Mouse (Mus musculus) C2C12 (cell line): ENCODE data around the gene Wls. TPM values are rescaled to one million over a fixed set of nuclear protein-coding genes. Genes with fewer than 3 reads are reported as not detected.

Experiments used
- H3K27me3 ChIP-seq: one replicate; pipeline ENCODE4 v1.6.1; 2011; ENCODE audit not compliant: control insufficient read depth, insufficient read depth, insufficient read length
- H3K36me3 ChIP-seq: one replicate; pipeline ENCODE4 v1.6.1; 2011; ENCODE audit not compliant: control insufficient read depth, insufficient read depth
- H3K4me3 ChIP-seq: one replicate; pipeline ENCODE4 v1.5.1; 2011; ENCODE audit warnings: mild to moderate bottlenecking, control low read depth; ENCODE audit not compliant: poor library complexity, insufficient read depth, severe bottlenecking
- H3K79me2 ChIP-seq: one replicate; pipeline ENCODE4 v1.6.1; 2011; ENCODE audit not compliant: control insufficient read depth, insufficient read depth
- H3K79me3 ChIP-seq: one replicate; pipeline ENCODE4 v1.6.1; 2011; ENCODE audit warnings: low read depth, control low read depth
- H3ac ChIP-seq: one replicate; pipeline ENCODE3; 2011; ENCODE audit warnings: low read depth; ENCODE audit not compliant: control insufficient read depth, insufficient read length
- CEBPB ChIP-seq: IDR thresholded peaks from one replicate; pipeline ENCODE4 v1.6.1; 2011; ENCODE audit warnings: low read depth, mild to moderate bottlenecking, control low read depth, moderate library complexity
- CTCF ChIP-seq: IDR thresholded peaks from one replicate; pipeline ENCODE4 v1.5.1; 2011; ENCODE audit not compliant: control insufficient read depth, insufficient read depth, insufficient read length
- FOSL1 ChIP-seq: IDR thresholded peaks from one replicate; pipeline ENCODE4 v1.8.0; 2011; ENCODE audit warnings: mild to moderate bottlenecking, low read length; ENCODE audit not compliant: poor library complexity, insufficient read depth, severe bottlenecking
- MAX ChIP-seq: IDR thresholded peaks from one replicate; pipeline ENCODE4 v1.6.1; 2011; ENCODE audit warnings: mild to moderate bottlenecking, control low read depth
- MYOD1 ChIP-seq: IDR thresholded peaks from one replicate; pipeline ENCODE4 v1.6.1; 2011; ENCODE audit warnings: low read depth; ENCODE audit not compliant: control insufficient read depth, insufficient read length
- MYOG ChIP-seq: IDR thresholded peaks from one replicate; pipeline ENCODE4 v1.6.1; 2011; ENCODE audit not compliant: control insufficient read depth, insufficient read length; ENCODE audit errors: extremely low read depth
- USF1 ChIP-seq: IDR thresholded peaks from one replicate; pipeline ENCODE4 v1.6.1; 2011; ENCODE audit warnings: low read depth, mild to moderate bottlenecking, control low read depth, moderate library complexity
- polyA plus RNA-seq: library from polyadenylated mRNA; unstranded; fragments of >200 nt; fragmentation: generic; extraction: Trizol; gene quantifications from one replicate; pipeline ENCODE4 v1.2.1, GENCODE M21; 2012; ENCODE audit warnings: missing spikeins

The Wls gene
- polyA plus RNA-seq, 1 experiment: 135 TPM

- Histone ChIP-seq H3K36me3 (peaks cover 6% of the 10 kb centered on the region), H3ac (peak overlapping the region; percentile 92), H3K4me3 (peak overlapping the region; percentile 72), H3K27me3 (no peaks in the 10 kb centered on the region), H3K79me3 (peaks cover 67% of the 10 kb centered on the region), H3K79me2 (peaks cover 70% of the 10 kb centered on the region)
- no peak for TF ChIP-seq CEBPB
- TF ChIP-seq FOSL1: no peak
- TF ChIP-seq MAX: no peak
- no peak for TF ChIP-seq MYOG
- no peak for TF ChIP-seq USF1
- no peak for TF ChIP-seq CTCF
- TF ChIP-seq MYOD1: no peak
Measured at GRCm38 (mm10) chr3:159841458-159841857, 2.0 kb downstream of the Wls start.

GRCm38 (mm10) chr3:159843135-159843534, 3.7 kb downstream of the Wls start:
- TF ChIP-seq MAX (no peak), USF1 (peak; percentile 65)
- H3K4me3 ChIP-seq: no peak overlapping the region
- H3K36me3 ChIP-seq: peaks cover 17% of the 10 kb centered on the region
- no peak overlapping the region for H3ac ChIP-seq
- H3K79me2 ChIP-seq: peaks cover 87% of the 10 kb centered on the region
- H3K79me3 ChIP-seq: peaks cover 83% of the 10 kb centered on the region
- H3K27me3 ChIP-seq: no peaks in the 10 kb centered on the region

DNA sequence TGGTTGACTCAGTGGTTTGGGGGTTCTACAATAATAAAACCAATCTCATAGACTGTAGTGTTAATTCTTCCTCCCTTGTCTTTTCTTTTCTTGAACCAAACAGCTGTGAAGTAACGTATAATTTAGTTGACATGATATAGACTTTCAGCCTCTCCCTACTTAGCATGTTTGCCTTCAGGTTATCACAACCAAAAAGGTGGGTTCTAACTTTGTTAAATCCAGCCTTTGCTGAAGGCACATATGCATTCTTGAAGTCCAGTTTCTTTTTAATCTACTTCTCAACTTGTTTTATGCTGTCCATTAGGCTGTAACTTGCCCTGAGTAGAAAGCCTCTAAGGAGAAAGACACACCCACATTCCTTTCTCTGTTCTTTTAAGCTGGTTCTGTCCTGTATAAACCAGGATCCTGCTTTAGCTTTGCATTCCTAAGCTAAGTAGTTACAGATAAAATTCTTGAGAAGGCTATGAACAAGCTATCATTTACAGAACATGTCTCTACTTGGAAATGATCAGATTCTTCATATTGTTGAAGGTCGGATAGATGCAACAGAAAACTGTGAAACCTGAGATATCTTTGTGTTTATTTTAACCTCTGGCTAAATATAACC, 8.0 kb downstream of the Wls start:
- no peak overlapping the region for H3K4me3 ChIP-seq
- TF ChIP-seq MAX (no peak), MYOD1 (no peak), MYOG (no peak), CEBPB (no peak), USF1 (no peak), FOSL1 (no peak), CTCF (no peak)
- peaks cover 93% of the 10 kb centered on the region for H3K79me3 ChIP-seq
- peaks cover 37% of the 10 kb centered on the region for H3K36me3 ChIP-seq
- H3ac ChIP-seq: no peak overlapping the region
- peaks cover 100% of the 10 kb centered on the region for H3K79me2 ChIP-seq
- H3K27me3 ChIP-seq: no peaks in the 10 kb centered on the region

- peaks cover 91% of the 10 kb centered on the region for H3K79me3 ChIP-seq
- H3ac ChIP-seq: no peak overlapping the region
- peaks cover 100% of the 10 kb centered on the region for H3K79me2 ChIP-seq
- H3K4me3 ChIP-seq: no peak overlapping the region
- H3K36me3 ChIP-seq: peaks cover 42% of the 10 kb centered on the region
- no peaks in the 10 kb centered on the region for H3K27me3 ChIP-seq
- TF ChIP-seq MAX (no peak), CTCF (no peak), FOSL1 (no peak), MYOG (no peak), MYOD1 (no peak), USF1 (no peak), CEBPB (no peak)
Measured at GRCm38 (mm10) chr3:159848156-159848555, 8.7 kb downstream of the Wls start.

DNA sequence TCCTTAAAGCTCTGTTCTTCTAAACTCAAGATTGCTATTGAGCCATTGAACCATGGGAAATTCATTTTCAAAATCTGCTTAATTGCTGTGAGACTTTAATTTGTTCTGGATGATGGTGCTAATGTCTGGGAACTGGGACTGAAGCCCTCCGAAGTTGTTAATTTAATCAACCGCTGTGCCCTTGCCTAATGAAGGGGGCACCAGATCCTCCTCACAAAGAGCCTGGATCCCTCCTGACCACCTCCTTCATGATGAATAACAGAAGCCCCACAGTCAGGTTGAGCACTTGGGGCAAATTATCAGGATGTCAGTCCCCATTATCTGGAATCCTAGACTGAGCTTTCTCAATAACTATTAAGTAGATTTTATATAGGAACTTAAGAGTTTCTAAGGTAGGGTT, 12.0 kb downstream of the Wls start:
- no peaks in the 10 kb centered on the region for H3K27me3 ChIP-seq
- no peak for TF ChIP-seq CEBPB
- no peak for TF ChIP-seq MAX
- no peak for TF ChIP-seq USF1
- TF ChIP-seq CTCF: no peak
- no peak for TF ChIP-seq MYOD1
- no peak for TF ChIP-seq FOSL1
- TF ChIP-seq MYOG: no peak
- H3ac ChIP-seq: no peak overlapping the region
- H3K36me3 ChIP-seq: peaks cover 43% of the 10 kb centered on the region
- no peak overlapping the region for H3K4me3 ChIP-seq
- H3K79me2 ChIP-seq: peaks cover 100% of the 10 kb centered on the region
- peaks cover 91% of the 10 kb centered on the region for H3K79me3 ChIP-seq

DNA sequence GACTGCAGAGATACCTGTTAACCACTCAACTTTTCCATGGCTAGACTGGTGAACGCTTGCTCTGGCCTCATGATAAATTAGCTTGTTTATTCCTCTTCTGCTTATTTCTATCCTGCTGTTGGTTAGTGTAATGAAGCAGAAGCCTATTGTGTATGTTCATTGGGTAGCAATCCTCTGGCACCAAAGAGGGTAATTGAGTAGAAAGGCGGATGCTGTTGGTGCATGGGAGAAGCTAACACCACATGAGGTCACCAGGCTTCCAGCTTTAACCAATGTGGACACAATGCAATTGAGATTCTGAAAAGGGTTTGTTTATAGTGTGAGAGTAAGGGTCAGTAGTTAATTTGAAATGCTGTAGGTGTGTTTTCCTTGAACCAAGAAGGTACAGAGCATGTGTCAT, 12.5 kb downstream of the Wls start:
- Histone ChIP-seq H3K79me3 (peaks cover 90% of the 10 kb centered on the region), H3K36me3 (peaks cover 43% of the 10 kb centered on the region), H3K4me3 (no peak overlapping the region), H3K79me2 (peaks cover 100% of the 10 kb centered on the region), H3K27me3 (no peaks in the 10 kb centered on the region), H3ac (no peak overlapping the region)
- TF ChIP-seq MAX (no peak), MYOD1 (no peak), CTCF (no peak), USF1 (no peak), FOSL1 (no peak), CEBPB (no peak), MYOG (no peak)
